ENCODE assay signal across 14 mouse cellular contexts in genomic region chr8:94907591-94908300, GRCm38 (mm10). TPM values are rescaled to one million over a fixed set of nuclear protein-coding genes. Genes with fewer than 3 reads are reported as not detected.
DNase-seq lines count a peak whose midpoint lies in the region; ATAC-seq and TF ChIP-seq lines count a peak whose summit lies in the region.
"Had no signal": no experiment of that assay in that cellular context is flagged by ENCODE, and none has a peak within 500 bp of the region (broad histone marks: within the 10 kb centered on the region; RNA-seq: fewer than 3 reads in every experiment).

No protein-coding gene starts in this region.

- no peak overlapping the region for H3K4me3 ChIP-seq in forebrain, embryonic 10.5 days
- no peak overlapping the region for H3K4me3 ChIP-seq in forebrain, embryonic 11.5 days (ENCODE audit: low read depth, low read length)
- H3K4me3 ChIP-seq in lung, embryonic 14.5 days (ENCODE audit: low read depth, low read length): no peak overlapping the region
- H3K4me3 ChIP-seq in forebrain, embryonic 14.5 days (ENCODE audit: low read depth, low read length): no peak overlapping the region

- no peak overlapping the region for H3K4me2 ChIP-seq in forebrain, embryonic 11.5 days (ENCODE audit: low read depth, low read length, severe bottlenecking)
- no peak overlapping the region for H3K4me2 ChIP-seq in lung, embryonic 14.5 days
- no peak overlapping the region for H3K4me2 ChIP-seq in forebrain, embryonic 14.5 days (ENCODE audit: low read length)

- no peaks in the 10 kb centered on the region for H3K9me3 ChIP-seq in forebrain, embryonic 10.5 days
- no peaks in the 10 kb centered on the region for H3K9me3 ChIP-seq in forebrain, embryonic 11.5 days (ENCODE audit: control insufficient read depth, low read length)
- H3K9me3 ChIP-seq in lung, embryonic 14.5 days (ENCODE audit: low read depth, low read length): no peaks in the 10 kb centered on the region
- H3K9me3 ChIP-seq in forebrain, embryonic 14.5 days (replicated peaks; ENCODE audit: control insufficient read depth, low read length): no peaks in the 10 kb centered on the region

- H3K36me3 ChIP-seq in forebrain, embryonic 10.5 days (replicated peaks): peaks cover 77% of the 10 kb centered on the region
- no peaks in the 10 kb centered on the region for H3K36me3 ChIP-seq in forebrain, embryonic 11.5 days (ENCODE audit: control insufficient read depth, insufficient read depth, low read length)
- peaks cover 85% of the 10 kb centered on the region for H3K36me3 ChIP-seq in lung, embryonic 14.5 days (ENCODE audit: insufficient read depth)
- H3K36me3 ChIP-seq in forebrain, embryonic 14.5 days (ENCODE audit: control insufficient read depth, insufficient read depth, low read length): no peaks in the 10 kb centered on the region

- WGBS in forebrain, embryonic 10.5 days: 87% methylated on average over 18 of the region's 18 CpGs
- 92% methylated on average over 18 of the region's 18 CpGs for WGBS in forebrain, embryonic 11.5 days
- 78% methylated on average over 18 of the region's 18 CpGs for WGBS in lung, embryonic 14.5 days
- WGBS in forebrain, embryonic 14.5 days: 88% methylated on average over 18 of the region's 18 CpGs

- H3K27ac ChIP-seq in forebrain, embryonic 10.5 days: 0 out of 2 replicates have a peak overlapping the region, but pooled peaks have one; percentile 3
- H3K27ac ChIP-seq in forebrain, embryonic 11.5 days (ENCODE audit: low read depth, low read length): no peak overlapping the region
- H3K27ac ChIP-seq in lung, embryonic 14.5 days (ENCODE audit: low read depth): no peak overlapping the region
- H3K27ac ChIP-seq in forebrain, embryonic 14.5 days (ENCODE audit: low read depth, low read length): no peak overlapping the region

- peaks cover 21% of the 10 kb centered on the region for H3K27me3 ChIP-seq in forebrain, embryonic 10.5 days (ENCODE audit: poor library complexity, severe bottlenecking)
- peaks cover 8% of the 10 kb centered on the region for H3K27me3 ChIP-seq in forebrain, embryonic 11.5 days (ENCODE audit: control insufficient read depth, insufficient read depth, low read length)
- H3K27me3 ChIP-seq in lung, embryonic 14.5 days (ENCODE audit: insufficient read depth, low read length): peaks cover 3% of the 10 kb centered on the region; the same call in 1 of the 2 replicates
- H3K27me3 ChIP-seq in forebrain, embryonic 14.5 days (replicated peaks; ENCODE audit: control insufficient read depth, insufficient read depth, low read length): peaks cover 5% of the 10 kb centered on the region; the same call in 1 of the 2 replicates

- no peak for DNase-seq in forebrain, embryonic 10.5 days (ENCODE audit: extremely low spot score, low spot score)
- DNase-seq in forebrain, embryonic 11.5 days (ENCODE audit: low spot score): no peak
- peak; percentile 17 for DNase-seq in lung, embryonic 14.5 days
- no peak for DNase-seq in lung, postnatal 25 days (ENCODE audit: low spot score)
- peak; percentile 67 for DNase-seq in kidney, adult 11 months
- DNase-seq in kidney, postnatal 25 days: peak; percentile 80 to 89
- no peak for DNase-seq in forebrain, embryonic 14.5 days (ENCODE audit: low spot score)
- DNase-seq in ovary, postnatal 14 days (ENCODE audit: low spot score): no peak
- DNase-seq: adrenal gland, adult 2 months; layer of hippocampus, postnatal 36 days; lung, postnatal 14 days; midbrain, embryonic 14.5 days had no signal

- no peak for ATAC-seq in forebrain, embryonic 11.5 days (replicated peaks; ENCODE audit: low FRiP score)
- ATAC-seq in lung, embryonic 14.5 days (ENCODE audit: insufficient read depth): no peak
- ATAC-seq in forebrain, embryonic 14.5 days: no peak
- ATAC-seq: inflammation-experienced regulatory T-cells, adult 6 months had no signal

- H3K4me1 ChIP-seq in forebrain, embryonic 10.5 days: peaks cover 5% of the 10 kb centered on the region
- 0 out of 2 replicates have a peak, but pooled peaks cover under 1% of the 10 kb centered on the region for H3K4me1 ChIP-seq in forebrain, embryonic 11.5 days (replicated peaks; ENCODE audit: control insufficient read depth, insufficient read depth, low read length)
- H3K4me1 ChIP-seq in lung, embryonic 14.5 days (ENCODE audit: insufficient read depth): peaks cover 4% of the 10 kb centered on the region
- peaks cover under 1% of the 10 kb centered on the region; the same call in 1 of the 2 replicates for H3K4me1 ChIP-seq in forebrain, embryonic 14.5 days (ENCODE audit: control insufficient read depth, insufficient read depth, low read length)

- no peak overlapping the region for H3K9ac ChIP-seq in forebrain, embryonic 11.5 days (ENCODE audit: low read length)
- no peak overlapping the region for H3K9ac ChIP-seq in lung, embryonic 14.5 days
- no peak overlapping the region for H3K9ac ChIP-seq in forebrain, embryonic 14.5 days (ENCODE audit: low read length)

- TF ChIP-seq CTCF in lung, embryonic 14.5 days (IDR thresholded peaks at IDR 0.05; ENCODE audit: low read depth): no peak

RNA-seq across cellular contexts. Expression of gene Ccdc102a, which starts 10.2 kb away (rescaled TPM):
- 11.9 and 13.5 TPM in 2 replicates for polyA plus RNA-seq in forebrain, embryonic 10.5 days (2016; fragmentation: Nextera tagmentation; extraction: Ambion mirVana)
- polyA plus RNA-seq in forebrain, embryonic 11.5 days (2014; fragmentation: Nextera tagmentation; extraction: Ambion mirVana): 18.8 and 19.5 TPM in 2 replicates
- 29.9 and 34.1 TPM in 2 replicates for polyA plus RNA-seq in lung, embryonic 14.5 days (2014; fragmentation: Nextera tagmentation; extraction: Ambion mirVana)
- 6.9 and 7.9 TPM in 2 replicates for polyA plus RNA-seq in forebrain, embryonic 14.5 days (2014; fragmentation: Nextera tagmentation; extraction: Ambion mirVana)

RNA-seq across cellular contexts. Expression of gene Adgrg5, which starts 15.7 kb away (rescaled TPM):
- 0.43 and 0.62 TPM in 2 replicates for polyA plus RNA-seq in forebrain, embryonic 10.5 days (2016; fragmentation: Nextera tagmentation; extraction: Ambion mirVana)
- 0.12 and 0.20 TPM in 2 replicates for polyA plus RNA-seq in forebrain, embryonic 11.5 days (2014; fragmentation: Nextera tagmentation; extraction: Ambion mirVana)
- 0.18 and 0.21 TPM in 2 replicates for polyA plus RNA-seq in lung, embryonic 14.5 days (2014; fragmentation: Nextera tagmentation; extraction: Ambion mirVana)
- polyA plus RNA-seq in forebrain, embryonic 14.5 days (2014; fragmentation: Nextera tagmentation; extraction: Ambion mirVana): not detected in 2 replicates
- polyA plus RNA-seq: neural tube, embryonic 11.5 days had no signal

RNA-seq across cellular contexts. Expression of gene Dok4, which starts 31.6 kb away (rescaled TPM):
- 14.4 and 14.9 TPM in 2 replicates for polyA plus RNA-seq in forebrain, embryonic 10.5 days (2016; fragmentation: Nextera tagmentation; extraction: Ambion mirVana)
- 19.1 and 19.9 TPM in 2 replicates for polyA plus RNA-seq in forebrain, embryonic 11.5 days (2014; fragmentation: Nextera tagmentation; extraction: Ambion mirVana)
- 32.5 and 36.5 TPM in 2 replicates for polyA plus RNA-seq in lung, embryonic 14.5 days (2014; fragmentation: Nextera tagmentation; extraction: Ambion mirVana)
- polyA plus RNA-seq in forebrain, embryonic 14.5 days (2014; fragmentation: Nextera tagmentation; extraction: Ambion mirVana): 42.6 and 54.7 TPM in 2 replicates

RNA-seq across cellular contexts. Expression of gene Polr2c, which starts 50.5 kb away (rescaled TPM):
- polyA plus RNA-seq in forebrain, embryonic 10.5 days (2016; fragmentation: Nextera tagmentation; extraction: Ambion mirVana): 176 and 179 TPM in 2 replicates
- polyA plus RNA-seq in forebrain, embryonic 11.5 days (2014; fragmentation: Nextera tagmentation; extraction: Ambion mirVana): 156 and 173 TPM in 2 replicates
- polyA plus RNA-seq in lung, embryonic 14.5 days (2014; fragmentation: Nextera tagmentation; extraction: Ambion mirVana): 162 and 169 TPM in 2 replicates
- 163 and 174 TPM in 2 replicates for polyA plus RNA-seq in forebrain, embryonic 14.5 days (2014; fragmentation: Nextera tagmentation; extraction: Ambion mirVana)

Comparison
In these comparisons a context has a peak if more than half of its experiments do, and no peak if none do; other contexts are left out.
1. DNase-seq: peak in lung, embryonic 14.5 days (single experiment), kidney, adult 11 months (single experiment) and kidney, postnatal 25 days (2 of 2); none in forebrain, embryonic 10.5 days (single experiment), forebrain, embryonic 11.5 days (single experiment), lung, postnatal 25 days (single experiment), forebrain, embryonic 14.5 days (single experiment) and ovary, postnatal 14 days (single experiment).